Mouse (Mus musculus): Measurements from ENCODE around the gene Pabpn1l. TPM values are rescaled to one million over a fixed set of nuclear protein-coding genes. Genes with fewer than 3 reads are reported as not detected.

Pabpn1l gene
- polyA plus RNA-seq, 1 experiment, result 0.55 TPM

DNA sequence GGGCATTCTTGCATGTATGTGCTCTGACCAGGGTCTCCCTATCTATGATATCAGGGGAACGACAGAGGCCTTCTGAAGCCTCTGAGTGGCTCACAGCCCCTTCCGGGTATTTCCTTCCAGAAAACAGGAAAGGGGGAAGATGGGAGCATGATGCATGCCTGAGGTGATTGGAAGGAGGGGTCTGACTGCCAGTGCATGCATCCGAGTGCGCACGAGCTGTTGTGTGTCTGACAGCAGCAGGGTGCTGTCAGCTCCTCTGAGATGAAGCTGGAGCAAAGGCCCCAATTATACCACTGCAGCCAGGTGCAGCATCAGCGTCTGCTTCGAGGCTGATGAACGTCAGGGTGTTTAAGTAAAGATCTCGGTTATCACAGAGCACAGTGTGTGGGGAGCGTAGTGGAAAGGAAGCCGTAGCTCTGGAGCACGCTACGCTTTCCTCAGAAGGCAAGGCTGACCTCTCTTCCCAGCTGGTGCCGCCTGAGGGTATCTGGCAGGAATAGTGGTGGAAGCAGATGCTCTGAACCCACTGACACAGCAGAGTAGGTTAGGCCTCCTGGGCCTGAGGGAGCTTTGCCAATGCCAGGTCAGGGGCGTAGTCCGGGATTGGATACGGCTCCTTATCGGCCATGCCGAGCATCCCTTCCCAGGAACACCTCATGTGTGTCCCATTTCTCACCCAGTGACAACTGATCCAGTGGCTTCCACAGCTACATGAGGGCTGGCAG, 28.6 kb downstream of the Pabpn1l start:
- no peak overlapping the region for H3K4me3 ChIP-seq
- no peak overlapping the region for H3K4me2 ChIP-seq (ENCODE audit: low read depth)
- no peaks in the 10 kb centered on the region for H3K36me3 ChIP-seq (ENCODE audit: control insufficient read depth, insufficient read depth)
- no peaks in the 10 kb centered on the region for H3K27me3 ChIP-seq (ENCODE audit: control insufficient read depth, insufficient read depth, insufficient read length)
- H3K79me2 ChIP-seq (ENCODE audit: control insufficient read depth, insufficient read depth), result no peaks in the 10 kb centered on the region
- TF ChIP-seq POLR2AphosphoS2 (IDR thresholded peaks at IDR 0.05; ENCODE audit: insufficient read length, low read depth) (no peak), MAX (IDR thresholded peaks at IDR 0.05; ENCODE audit: low read depth) (no peak), E2F4 (IDR thresholded peaks at IDR 0.05; ENCODE audit: insufficient read depth) (no peak), MYOG (IDR thresholded peaks at IDR 0.05; ENCODE audit: control insufficient read depth in 1 of 3, insufficient read depth in 1 of 3, insufficient read length in 2 of 3, low read depth in 2 of 3) (no peak), TCF3 (IDR thresholded peaks at IDR 0.05; ENCODE audit: insufficient read length, low read depth) (no peak), USF1 (IDR thresholded peaks at IDR 0.05; ENCODE audit: low read depth) (no peak), MYOD1 (IDR thresholded peaks at IDR 0.05; ENCODE audit: control insufficient read depth in 1 of 3, insufficient read length in 2 of 3, low read depth in 2 of 3) (no peak), POLR2A (IDR thresholded peaks at IDR 0.05; ENCODE audit: insufficient read length, low read depth) (no peak), TCF12 (IDR thresholded peaks at IDR 0.05; ENCODE audit: insufficient read depth, poor library complexity, severe bottlenecking) (no peak), SRF (IDR thresholded peaks at IDR 0.05; ENCODE audit: control insufficient read depth, insufficient read length, low read depth) (no peak), CEBPB (IDR thresholded peaks at IDR 0.05; ENCODE audit: insufficient read depth, poor library complexity, severe bottlenecking) (no peak), REST (IDR thresholded peaks at IDR 0.05; ENCODE audit: insufficient read depth, insufficient read length) (no peak)
- no peak overlapping the region for H3ac ChIP-seq (ENCODE audit: control insufficient read depth, insufficient read length)

DNA sequence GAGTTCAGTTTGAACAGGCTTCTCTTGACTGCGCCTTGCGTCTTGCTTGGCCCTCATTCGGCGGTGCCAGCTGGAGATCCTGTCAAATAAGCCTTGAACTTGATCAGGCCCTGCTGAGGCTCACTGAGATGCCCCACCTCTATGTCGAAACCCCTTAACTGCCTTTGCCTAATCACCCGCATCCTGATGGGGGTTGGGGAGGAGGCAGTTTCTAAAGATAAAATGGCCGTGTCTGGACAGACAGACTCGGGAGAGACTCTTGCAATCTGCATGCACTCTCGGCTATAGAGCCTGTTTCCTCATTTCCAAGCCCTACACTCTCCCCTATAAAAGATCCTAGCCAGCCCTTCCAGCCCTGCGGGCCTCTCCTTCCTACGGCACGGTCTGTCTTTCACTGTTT, 29.3 kb downstream of the Pabpn1l start:
- no peaks in the 10 kb centered on the region for H3K79me2 ChIP-seq (ENCODE audit: control insufficient read depth, insufficient read depth)
- H3K27me3 ChIP-seq (ENCODE audit: control insufficient read depth, insufficient read depth, insufficient read length), result no peaks in the 10 kb centered on the region
- TF ChIP-seq E2F4 (IDR thresholded peaks at IDR 0.05; ENCODE audit: insufficient read depth) (no peak), MYOD1 (IDR thresholded peaks at IDR 0.05; ENCODE audit: control insufficient read depth in 1 of 3, insufficient read length in 2 of 3, low read depth in 2 of 3) (no peak), TCF12 (IDR thresholded peaks at IDR 0.05; ENCODE audit: insufficient read depth, poor library complexity, severe bottlenecking) (no peak), MYOG (IDR thresholded peaks at IDR 0.05; ENCODE audit: control insufficient read depth in 1 of 3, insufficient read depth in 1 of 3, insufficient read length in 2 of 3, low read depth in 2 of 3) (no peak), CEBPB (IDR thresholded peaks at IDR 0.05; ENCODE audit: insufficient read depth, poor library complexity, severe bottlenecking) (no peak), SRF (IDR thresholded peaks at IDR 0.05; ENCODE audit: control insufficient read depth, insufficient read length, low read depth) (no peak), POLR2AphosphoS2 (IDR thresholded peaks at IDR 0.05; ENCODE audit: insufficient read length, low read depth) (no peak), REST (IDR thresholded peaks at IDR 0.05; ENCODE audit: insufficient read depth, insufficient read length) (no peak), TCF3 (IDR thresholded peaks at IDR 0.05; ENCODE audit: insufficient read length, low read depth) (no peak), POLR2A (IDR thresholded peaks at IDR 0.05; ENCODE audit: insufficient read length, low read depth) (no peak), USF1 (IDR thresholded peaks at IDR 0.05; ENCODE audit: low read depth) (no peak), MAX (IDR thresholded peaks at IDR 0.05; ENCODE audit: low read depth) (no peak)
- H3K4me2 ChIP-seq (ENCODE audit: low read depth), result no peak overlapping the region
- no peaks in the 10 kb centered on the region for H3K36me3 ChIP-seq (ENCODE audit: control insufficient read depth, insufficient read depth)
- H3K4me3 ChIP-seq, result no peak overlapping the region
- H3ac ChIP-seq (ENCODE audit: control insufficient read depth, insufficient read length), result no peak overlapping the region

DNA sequence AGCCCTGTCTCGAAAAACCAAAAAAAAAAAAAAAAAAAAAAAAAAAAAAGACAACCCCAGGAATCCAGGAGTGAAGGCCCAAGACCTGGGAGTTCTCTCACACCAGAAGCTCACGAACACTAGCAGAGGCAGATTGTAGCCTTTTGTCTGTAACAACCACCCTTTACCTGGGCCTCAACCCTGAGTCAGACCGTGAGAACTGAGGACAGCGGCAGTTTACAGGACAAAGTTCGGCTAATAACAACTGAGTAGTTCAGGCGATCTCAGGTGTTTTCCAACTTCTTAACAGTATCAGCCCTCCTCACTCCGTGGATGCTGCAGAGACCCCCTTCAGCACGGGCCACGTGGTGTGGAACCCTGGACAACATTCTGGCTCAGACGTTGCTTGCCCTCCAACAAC, 35.8 kb downstream of the Pabpn1l start:
- H3ac ChIP-seq (ENCODE audit: control insufficient read depth, insufficient read length), result no peak overlapping the region
- TF ChIP-seq USF1 (IDR thresholded peaks at IDR 0.05; ENCODE audit: low read depth) (no peak), E2F4 (IDR thresholded peaks at IDR 0.05; ENCODE audit: insufficient read depth) (no peak), MYOG (IDR thresholded peaks at IDR 0.05; ENCODE audit: control insufficient read depth in 1 of 3, insufficient read depth in 1 of 3, insufficient read length in 2 of 3, low read depth in 2 of 3) (no peak), REST (IDR thresholded peaks at IDR 0.05; ENCODE audit: insufficient read depth, insufficient read length) (no peak), TCF3 (IDR thresholded peaks at IDR 0.05; ENCODE audit: insufficient read length, low read depth) (no peak), MAX (IDR thresholded peaks at IDR 0.05; ENCODE audit: low read depth) (no peak)
- H3K27me3 ChIP-seq (ENCODE audit: control insufficient read depth, insufficient read depth, insufficient read length), result no peaks in the 10 kb centered on the region
- no peak overlapping the region for H3K4me2 ChIP-seq (ENCODE audit: low read depth)
- H3K79me2 ChIP-seq (ENCODE audit: control insufficient read depth, insufficient read depth), result no peaks in the 10 kb centered on the region
- no peaks in the 10 kb centered on the region for H3K36me3 ChIP-seq (ENCODE audit: control insufficient read depth, insufficient read depth)
- no peak overlapping the region for H3K4me3 ChIP-seq

DNA sequence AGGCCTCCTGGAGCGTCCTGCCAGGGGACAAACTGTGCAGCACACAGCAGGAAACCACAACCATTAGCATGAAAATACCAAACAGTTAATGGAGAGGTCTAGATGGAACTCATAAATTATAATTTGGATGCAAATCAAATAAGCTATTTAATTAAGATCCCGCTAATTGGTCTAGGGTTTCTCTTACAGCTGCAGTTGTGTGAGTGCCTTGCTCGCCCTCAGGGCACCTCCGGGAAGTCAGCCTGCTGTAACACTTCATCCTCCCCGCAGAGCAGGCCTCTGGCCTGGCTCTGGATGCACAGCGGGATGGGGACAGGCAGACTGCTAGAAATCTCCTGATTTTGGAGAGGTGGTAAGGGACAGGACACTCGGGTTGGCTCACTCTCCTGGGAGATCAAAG, 36.4 kb downstream of the Pabpn1l start:
- H3K4me2 ChIP-seq (ENCODE audit: low read depth), result peak overlapping the region; percentile 72
- no peak overlapping the region for H3K4me3 ChIP-seq
- TF ChIP-seq TCF3 (IDR thresholded peaks at IDR 0.05; ENCODE audit: insufficient read length, low read depth) (no peak), USF1 (IDR thresholded peaks at IDR 0.05; ENCODE audit: low read depth) (no peak), E2F4 (IDR thresholded peaks at IDR 0.05; ENCODE audit: insufficient read depth) (no peak), REST (IDR thresholded peaks at IDR 0.05; ENCODE audit: insufficient read depth, insufficient read length) (no peak)
- H3ac ChIP-seq (ENCODE audit: control insufficient read depth, insufficient read length), result no peak overlapping the region
- H3K79me2 ChIP-seq (ENCODE audit: control insufficient read depth, insufficient read depth), result no peaks in the 10 kb centered on the region
- no peaks in the 10 kb centered on the region for H3K27me3 ChIP-seq (ENCODE audit: control insufficient read depth, insufficient read depth, insufficient read length)
- H3K36me3 ChIP-seq (ENCODE audit: control insufficient read depth, insufficient read depth), result no peaks in the 10 kb centered on the region

DNA sequence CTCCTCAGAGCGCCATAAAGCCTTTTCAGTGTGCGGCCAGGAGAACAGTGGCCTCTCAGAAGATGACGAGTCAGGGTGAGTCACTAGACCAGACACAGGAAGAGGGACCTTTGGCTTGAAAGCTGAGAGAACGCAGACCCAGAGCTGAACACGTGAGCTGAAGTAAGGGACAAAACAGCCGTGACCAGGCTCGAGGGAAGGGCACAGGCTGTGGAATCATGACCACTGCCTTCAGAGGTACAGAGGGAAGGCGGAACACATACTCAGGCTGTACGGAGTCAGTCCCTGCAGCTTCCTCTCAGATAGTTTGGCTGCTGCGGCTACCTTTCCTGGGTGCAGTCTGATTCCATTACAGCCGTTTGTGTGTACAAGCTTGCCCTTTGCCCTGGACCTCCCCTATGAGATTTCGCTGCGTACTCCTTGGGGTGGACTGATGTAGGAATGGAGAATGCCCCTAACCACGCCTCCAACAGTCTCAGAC, 37.1 kb downstream of the Pabpn1l start:
- no peak for TF ChIP-seq REST (IDR thresholded peaks at IDR 0.05; ENCODE audit: insufficient read depth, insufficient read length)
- no peak for TF ChIP-seq MYOD1 (IDR thresholded peaks at IDR 0.05; ENCODE audit: control insufficient read depth in 1 of 3, insufficient read length in 2 of 3, low read depth in 2 of 3)
- TF ChIP-seq POLR2AphosphoS2 (IDR thresholded peaks at IDR 0.05; ENCODE audit: insufficient read length, low read depth), result peak; percentile 31
- peak; percentile 54 for TF ChIP-seq POLR2A (IDR thresholded peaks at IDR 0.05; ENCODE audit: insufficient read length, low read depth)
- peak; percentile 83 for TF ChIP-seq USF1 (IDR thresholded peaks at IDR 0.05; ENCODE audit: low read depth)
- no peak for TF ChIP-seq MYOG (IDR thresholded peaks at IDR 0.05; ENCODE audit: control insufficient read depth in 1 of 3, insufficient read depth in 1 of 3, insufficient read length in 2 of 3, low read depth in 2 of 3)
- no peak overlapping the region for H3ac ChIP-seq (ENCODE audit: control insufficient read depth, insufficient read length)
- H3K4me2 ChIP-seq (ENCODE audit: low read depth), result peak overlapping the region; percentile 72
- no peak overlapping the region for H3K4me3 ChIP-seq
- H3K27me3 ChIP-seq (ENCODE audit: control insufficient read depth, insufficient read depth, insufficient read length), result no peaks in the 10 kb centered on the region
- H3K36me3 ChIP-seq (ENCODE audit: control insufficient read depth, insufficient read depth), result no peaks in the 10 kb centered on the region
- no peaks in the 10 kb centered on the region for H3K79me2 ChIP-seq (ENCODE audit: control insufficient read depth, insufficient read depth)

Data from myocyte (in vitro differentiated cells).